Mouse (Mus musculus) heart, embryonic 11.5 days (tissue): ENCODE results near the gene Hcn2. TPM values are rescaled to one million over a fixed set of nuclear protein-coding genes. Genes with fewer than 3 reads are reported as not detected.

Source experiments
- ATAC-seq: fragments of 200-750 bp; cut with Nextera tagmentation; replicated peaks from 2 replicates; pipeline ENCODE4 v1.8.0; 2017; ENCODE audit warnings: moderate library complexity; ENCODE audit not compliant: insufficient number of reproducible peaks, low FRiP score, low TSS enrichment
- H3K27ac ChIP-seq: fragments of 300-500 bp; sonication (generic); 2 replicates; pipeline ENCODE4 v1.5.1; 2014; ENCODE audit warnings: mild to moderate bottlenecking, low read depth, low read length
- H3K27me3 ChIP-seq: fragments of 300-500 bp; sonication (generic); 2 replicates; pipeline ENCODE4 v1.6.1; 2014; ENCODE audit warnings: mild to moderate bottlenecking, low read length, mixed read lengths; ENCODE audit not compliant: control insufficient read depth, insufficient read depth
- H3K36me3 ChIP-seq: fragments of 300-500 bp; sonication (generic); 2 replicates; pipeline ENCODE4 v1.6.1; 2014; ENCODE audit warnings: mild to moderate bottlenecking, low read length, moderate library complexity, mixed read lengths; ENCODE audit not compliant: control insufficient read depth, insufficient read depth
- H3K4me1 ChIP-seq: fragments of 300-500 bp; sonication (generic); 2 replicates; pipeline ENCODE4 v1.6.1; 2014; ENCODE audit warnings: low read length; ENCODE audit not compliant: control insufficient read depth, insufficient read depth
- H3K4me2 ChIP-seq: fragments of 300-500 bp; sonication (generic); 2 replicates; pipeline ENCODE4 v1.6.1; 2014; ENCODE audit warnings: mild to moderate bottlenecking, moderate library complexity
- H3K4me3 ChIP-seq: fragments of 300-500 bp; sonication (generic); 2 replicates; pipeline ENCODE4 v1.5.1; 2014; ENCODE audit warnings: low read depth, low read length
- H3K9ac ChIP-seq: fragments of 300-500 bp; sonication (generic); 2 replicates; pipeline ENCODE4 v1.6.1; 2014; ENCODE audit warnings: mild to moderate bottlenecking, low read depth, low read length, moderate library complexity
- H3K9me3 ChIP-seq: fragments of 300-500 bp; sonication (generic); replicated peaks from 2 replicates; pipeline ENCODE4 v1.6.1; 2016; ENCODE audit warnings: low read length; ENCODE audit not compliant: control insufficient read depth
- WGBS: fragments of 180-500 bp; shearing (Covaris S2); extraction: QIAGEN DNeasy Blood & Tissue Kit; methylation state at CpG from one replicate; pipeline ENCODE4 v1.1.7; 2014; ENCODE audit not compliant: insufficient replicate concordance; 5-methylcytosine and 5-hydroxymethylcytosine counted together
- polyA plus RNA-seq: library from polyadenylated mRNA; unstranded; fragments of >200 nt; fragmentation: Nextera tagmentation; extraction: Ambion mirVana; gene quantifications from 2 replicates; pipeline ENCODE4 v1.2.1, GENCODE M21; 2014

Hcn2 gene
- 0.13 and 0.14 TPM in 2 replicates for polyA plus RNA-seq

- 5% methylated on average over 28 of the region's 91 CpGs for WGBS
- no peak within 1 kb of the TSS for H3K9ac ChIP-seq
These were observed at the start of gene Hcn2 for GRCm38 (mm10) chr10:79716254-79716987. Hcn2 (plus strand) TSS chr10:79716634.

GRCm38 (mm10) chr10:79668076-79668475 is 48.4 kb upstream of the Hcn2 start:
- H3K36me3 ChIP-seq, result no peaks in the 10 kb centered on the region
- no peak overlapping the region for H3K4me3 ChIP-seq
- H3K4me2 ChIP-seq, result no peak overlapping the region

More at GRCm38 (mm10) chr10:79716254-79716987, at the start of gene Hcn2:
- Histone ChIP-seq H3K36me3 (peaks cover 6% of the 10 kb centered on the region), H3K9me3 (no peaks in the 10 kb centered on the region), H3K27me3 (peaks cover 52% of the 10 kb centered on the region), H3K4me1 (peaks cover 17% of the 10 kb centered on the region), H3K27ac (no peak within 1 kb of the TSS), H3K4me2 (peak within 1 kb of the TSS; percentile 99), H3K4me3 (peak within 1 kb of the TSS; percentile 63)
- ATAC-seq, result no peak

GRCm38 (mm10) chr10:79668771-79669575 is 47.5 kb upstream of the Hcn2 start, which contains the start of gene Tpgs1:
Tpgs1 (plus strand) TSS chr10:79669369.
- Histone ChIP-seq H3K27me3 (0 out of 2 replicates have a peak, but pooled peaks cover 4% of the 10 kb centered on the region), H3K4me2 (peak within 1 kb of the TSS; percentile 92), H3K4me3 (peak within 1 kb of the TSS; percentile 97), H3K36me3 (no peaks in the 10 kb centered on the region), H3K9ac (peak within 1 kb of the TSS; percentile 96), H3K27ac (peak within 1 kb of the TSS; percentile 94), H3K4me1 (peaks cover 11% of the 10 kb centered on the region), H3K9me3 (no peaks in the 10 kb centered on the region)
- WGBS, result under 1% methylated on average over 45 of the region's 45 CpGs
- ATAC-seq, result peak; percentile 68

More at GRCm38 (mm10) chr10:79668076-79668475, 48.4 kb upstream of the Hcn2 start:
- no peaks in the 10 kb centered on the region for H3K9me3 ChIP-seq
- no peak for ATAC-seq
- no peak overlapping the region for H3K27ac ChIP-seq
- peaks cover 11% of the 10 kb centered on the region for H3K4me1 ChIP-seq
- H3K9ac ChIP-seq, result no peak overlapping the region
- WGBS, result 75% methylated on average over 5 of the region's 5 CpGs
- 0 out of 2 replicates have a peak, but pooled peaks cover 6% of the 10 kb centered on the region for H3K27me3 ChIP-seq

- Histone ChIP-seq H3K27ac (peak overlapping the region; percentile 94), H3K4me2 (peak overlapping the region; percentile 92), H3K27me3 (0 out of 2 replicates have a peak, but pooled peaks cover 4% of the 10 kb centered on the region), H3K9ac (peak overlapping the region; percentile 96), H3K36me3 (no peaks in the 10 kb centered on the region), H3K4me3 (peak overlapping the region; percentile 97), H3K9me3 (no peaks in the 10 kb centered on the region), H3K4me1 (peaks cover 11% of the 10 kb centered on the region)
- under 1% methylated on average over 47 of the region's 47 CpGs for WGBS
- no peak for ATAC-seq
These were observed 46.8 kb upstream of the Hcn2 start for GRCm38 (mm10) chr10:79669576-79670057.

GRCm38 (mm10) chr10:79670071-79670888 is 46.2 kb upstream of the Hcn2 start:
- no peaks in the 10 kb centered on the region for H3K36me3 ChIP-seq
- H3K27ac ChIP-seq, result no peak overlapping the region; the same call in 1 of the 2 replicates
- peak overlapping the region; percentile 97 for H3K4me3 ChIP-seq
- peaks cover 11% of the 10 kb centered on the region for H3K4me1 ChIP-seq
- no peaks in the 10 kb centered on the region for H3K27me3 ChIP-seq
- 38% methylated on average over 15 of the region's 15 CpGs for WGBS
- no peak for ATAC-seq
- peak overlapping the region; percentile 92 for H3K4me2 ChIP-seq
- H3K9me3 ChIP-seq, result no peaks in the 10 kb centered on the region
- H3K9ac ChIP-seq, result peak overlapping the region; percentile 96

- H3K27me3 ChIP-seq, result 0 out of 2 replicates have a peak, but pooled peaks cover 2% of the 10 kb centered on the region
- no peak overlapping the region for H3K9ac ChIP-seq
- H3K4me2 ChIP-seq, result no peak overlapping the region
- H3K36me3 ChIP-seq, result no peaks in the 10 kb centered on the region
- H3K4me3 ChIP-seq, result no peak overlapping the region
- ATAC-seq, result no peak
- H3K27ac ChIP-seq, result no peak overlapping the region
- no peaks in the 10 kb centered on the region for H3K9me3 ChIP-seq
- H3K4me1 ChIP-seq, result peaks cover 17% of the 10 kb centered on the region
- WGBS, result 81% methylated on average over 6 of the region's 6 CpGs
These were observed 44.9 kb upstream of the Hcn2 start for GRCm38 (mm10) chr10:79671396-79672087.

GRCm38 (mm10) chr10:79672088-79672455 is 44.4 kb upstream of the Hcn2 start:
- Histone ChIP-seq H3K27ac (no peak overlapping the region), H3K27me3 (0 out of 2 replicates have a peak, but pooled peaks cover 2% of the 10 kb centered on the region), H3K4me1 (peaks cover 18% of the 10 kb centered on the region), H3K4me2 (no peak overlapping the region), H3K9me3 (no peaks in the 10 kb centered on the region), H3K4me3 (no peak overlapping the region), H3K36me3 (no peaks in the 10 kb centered on the region), H3K9ac (no peak overlapping the region)
- ATAC-seq, result no peak
- WGBS, result 60% methylated on average over 3 of the region's 3 CpGs
